Mouse (Mus musculus) megakaryocyte, embryonic 14.5 days (primary cell): ENCODE measurements around the gene Pax7. TPM values are rescaled to one million over a fixed set of nuclear protein-coding genes. Genes with fewer than 3 reads are reported as not detected.
A peak's percentile ranks its signal among the peaks of the same experiment; 100 is the strongest.

ENCODE experiments used
- H3K27me3 ChIP-seq: replicated peaks from 2 replicates; pipeline ENCODE3; 2012; ENCODE audit warnings: inconsistent platforms
- H3K36me3 ChIP-seq: replicated peaks from 2 replicates; pipeline ENCODE3; 2012; ENCODE audit warnings: low read length, inconsistent platforms, mixed read lengths
- H3K4me1 ChIP-seq: 2 replicates; pipeline ENCODE4 v1.6.1; 2012; ENCODE audit warnings: inconsistent platforms
- H3K4me3 ChIP-seq: replicated peaks from 2 replicates; pipeline ENCODE3; 2012; ENCODE audit warnings: moderate library complexity, mild to moderate bottlenecking, inconsistent platforms
- H3K9me3 ChIP-seq: 2 replicates; pipeline ENCODE4 v1.6.1; 2012; ENCODE audit warnings: inconsistent platforms
- FLI1 ChIP-seq: IDR thresholded peaks from 2 replicates; pipeline ENCODE4 v1.6.1; 2012; ENCODE audit warnings: low read length, inconsistent platforms, mixed read lengths
- GATA1 ChIP-seq: IDR thresholded peaks from 3 replicates; pipeline ENCODE4 v1.6.1; 2012; ENCODE audit warnings: mixed read lengths, low read length, inconsistent platforms, borderline replicate concordance
- polyA plus RNA-seq: library from polyadenylated mRNA; stranded (reverse); fragments of >175 nt; gene quantifications from 2 replicates; pipeline ENCODE4 v1.2.3, GENCODE M21; 2012; ENCODE audit warnings: low replicate concordance; ENCODE audit not compliant: insufficient read depth

Gene Pax7
- polyA plus RNA-seq, 1 experiment = not detected

- H3K27me3 ChIP-seq = peaks cover 98% of the 10 kb centered on the region
- no peak for TF ChIP-seq GATA1
- TF ChIP-seq FLI1 = no peak
- no peak overlapping the region for H3K4me3 ChIP-seq
- H3K9me3 ChIP-seq = no peaks in the 10 kb centered on the region
- H3K4me1 ChIP-seq = no peaks in the 10 kb centered on the region
- no peaks in the 10 kb centered on the region for H3K36me3 ChIP-seq
These were observed 870 bp downstream of the Pax7 start for GRCm38 (mm10) chr4:139832281-139833035.

GRCm38 (mm10) chr4:139831501-139832230 lies 1.7 kb downstream of the Pax7 start:
- Histone ChIP-seq H3K4me1 (no peaks in the 10 kb centered on the region), H3K4me3 (no peak overlapping the region), H3K27me3 (peaks cover 99% of the 10 kb centered on the region), H3K9me3 (no peaks in the 10 kb centered on the region), H3K36me3 (no peaks in the 10 kb centered on the region)
- TF ChIP-seq FLI1 (no peak), GATA1 (no peak)

- H3K4me1 ChIP-seq = no peaks in the 10 kb centered on the region
- H3K9me3 ChIP-seq = no peaks in the 10 kb centered on the region
- no peak overlapping the region for H3K4me3 ChIP-seq
- H3K27me3 ChIP-seq = peaks cover 99% of the 10 kb centered on the region
- no peak for TF ChIP-seq GATA1
- TF ChIP-seq FLI1 = no peak
- no peaks in the 10 kb centered on the region for H3K36me3 ChIP-seq
These were observed 2.5 kb downstream of the Pax7 start for GRCm38 (mm10) chr4:139830581-139831387.

- Histone ChIP-seq H3K27me3 (peaks cover 99% of the 10 kb centered on the region), H3K4me3 (no peak overlapping the region), H3K9me3 (no peaks in the 10 kb centered on the region), H3K36me3 (no peaks in the 10 kb centered on the region), H3K4me1 (no peaks in the 10 kb centered on the region)
- no peak for TF ChIP-seq GATA1
- TF ChIP-seq FLI1 = no peak
These were observed 3.3 kb downstream of the Pax7 start for GRCm38 (mm10) chr4:139830053-139830452.

GRCm38 (mm10) chr4:139828871-139829590 lies 4.3 kb downstream of the Pax7 start:
- Histone ChIP-seq H3K27me3 (peaks cover 99% of the 10 kb centered on the region), H3K4me1 (no peaks in the 10 kb centered on the region), H3K36me3 (no peaks in the 10 kb centered on the region), H3K4me3 (peak overlapping the region; percentile 33), H3K9me3 (no peaks in the 10 kb centered on the region)
- no peak for TF ChIP-seq FLI1
- TF ChIP-seq GATA1 = no peak

GRCm38 (mm10) chr4:139828283-139828678 lies 5.0 kb downstream of the Pax7 start:
- Histone ChIP-seq H3K27me3 (peaks cover 99% of the 10 kb centered on the region), H3K4me3 (no peak overlapping the region), H3K36me3 (no peaks in the 10 kb centered on the region), H3K4me1 (no peaks in the 10 kb centered on the region), H3K9me3 (no peaks in the 10 kb centered on the region)
- TF ChIP-seq FLI1 (no peak), GATA1 (no peak)

GRCm38 (mm10) chr4:139827501-139828282 lies 5.6 kb downstream of the Pax7 start:
- Histone ChIP-seq H3K9me3 (no peaks in the 10 kb centered on the region), H3K4me1 (no peaks in the 10 kb centered on the region), H3K36me3 (no peaks in the 10 kb centered on the region), H3K4me3 (no peak overlapping the region), H3K27me3 (peaks cover 100% of the 10 kb centered on the region)
- no peak for TF ChIP-seq FLI1
- TF ChIP-seq GATA1 = no peak

GRCm38 (mm10) chr4:139826231-139826630 lies 7.1 kb downstream of the Pax7 start:
- Histone ChIP-seq H3K4me1 (no peaks in the 10 kb centered on the region), H3K27me3 (peaks cover 100% of the 10 kb centered on the region), H3K9me3 (no peaks in the 10 kb centered on the region), H3K36me3 (no peaks in the 10 kb centered on the region), H3K4me3 (no peak overlapping the region)
- no peak for TF ChIP-seq FLI1
- TF ChIP-seq GATA1 = no peak
